Mouse (Mus musculus) embryo, embryonic 10 days (tissue): Measurements from ENCODE around the gene Blmh.

Experiments
- DNase-seq: peaks from one replicate; pipeline ENCODE4 v3.0.0-alpha.2; 2015; ENCODE audit warnings: low spot score

The Blmh gene

DNA sequence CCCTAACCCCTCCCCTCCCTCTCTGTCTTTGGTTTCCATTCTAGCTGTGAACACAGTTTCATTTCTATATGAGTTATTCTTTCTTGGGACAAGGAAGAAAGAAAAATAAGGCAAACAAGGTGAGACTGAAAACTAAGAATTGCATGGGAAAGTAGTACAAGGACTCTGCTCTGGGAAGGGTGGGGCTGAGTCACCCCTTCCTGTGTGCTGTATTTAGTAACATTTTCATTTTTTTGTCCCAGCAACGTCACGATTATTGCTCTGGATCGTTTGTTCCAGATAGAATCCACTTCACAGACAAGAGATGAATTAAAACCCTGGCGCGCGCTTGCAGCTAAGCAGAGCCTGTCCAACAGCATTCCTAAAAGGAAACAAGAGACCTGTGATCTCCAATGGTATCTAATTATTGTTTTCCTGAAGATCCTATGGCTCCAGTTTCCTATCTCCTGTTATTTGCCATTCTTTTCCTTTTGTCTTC is at the start of gene Blmh:
Gene Blmh, plus strand, starts transcription at position 51 of the 478 bp plus-strand sequence.
- no peak for DNase-seq

- DNase-seq: no peak
Measured at GRCm38 (mm10) chr11:76879816-76880215, 44.8 kb upstream of the Blmh start.

- DNase-seq: no peak
Measured at GRCm38 (mm10) chr11:76884451-76884850, 40.2 kb upstream of the Blmh start.

- DNase-seq: no peak
Measured at GRCm38 (mm10) chr11:76889339-76890164, 35.1 kb upstream of the Blmh start.

DNA sequence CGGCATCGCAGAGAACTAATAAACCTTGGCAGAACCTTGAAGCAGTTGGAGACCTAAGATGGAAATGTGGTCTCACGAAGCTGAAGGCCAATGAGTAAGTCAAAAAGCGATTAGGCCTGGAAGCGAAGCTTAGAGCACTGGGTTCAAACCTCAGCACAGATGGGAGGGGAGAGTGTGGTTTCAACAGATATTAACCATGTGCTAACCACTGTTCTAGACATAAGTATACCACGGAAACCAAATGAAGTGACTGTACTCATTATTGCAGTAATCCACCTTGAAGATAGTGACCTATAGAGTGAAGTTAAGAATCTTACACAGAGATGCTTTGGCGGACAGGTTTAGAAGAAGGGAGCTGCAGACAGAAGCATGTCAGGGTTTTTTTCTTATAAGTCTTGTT is 33.4 kb upstream of the Blmh start:
- no peak for DNase-seq

DNA sequence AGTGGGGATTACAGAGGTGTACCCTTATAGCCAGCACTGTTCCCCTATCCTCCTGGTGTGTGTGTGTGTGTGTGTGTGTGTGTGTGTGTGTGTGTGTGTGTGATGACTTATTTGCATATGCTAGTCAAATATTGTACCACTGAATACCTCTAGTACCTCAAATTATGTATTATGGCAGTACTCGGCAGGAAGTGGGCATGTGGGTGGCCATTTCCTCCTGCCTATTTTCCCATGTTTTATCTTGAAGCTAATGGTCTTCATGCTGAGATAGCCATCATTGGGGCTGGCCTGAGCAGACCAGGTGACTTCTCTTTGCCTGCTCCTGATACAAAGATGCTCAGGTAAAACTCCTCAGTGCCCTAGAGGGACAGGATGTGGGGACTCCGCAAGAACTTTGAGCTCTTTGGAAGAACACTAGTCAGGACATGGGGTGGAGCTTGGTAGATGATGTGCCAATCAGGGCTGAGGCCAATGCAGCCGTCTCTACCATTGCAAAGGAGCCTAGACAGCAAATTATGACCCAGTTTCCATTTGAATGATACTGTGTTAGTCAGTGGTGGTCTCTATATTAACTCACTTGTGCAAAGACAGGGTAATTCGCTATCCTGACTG is 32.8 kb upstream of the Blmh start:
- no peak for DNase-seq

- no peak for DNase-seq
Measured at GRCm38 (mm10) chr11:76892972-76893371, 31.6 kb upstream of the Blmh start.

GRCm38 (mm10) chr11:76893570-76893969 is 31.0 kb upstream of the Blmh start:
- DNase-seq: peak; percentile 69

DNA sequence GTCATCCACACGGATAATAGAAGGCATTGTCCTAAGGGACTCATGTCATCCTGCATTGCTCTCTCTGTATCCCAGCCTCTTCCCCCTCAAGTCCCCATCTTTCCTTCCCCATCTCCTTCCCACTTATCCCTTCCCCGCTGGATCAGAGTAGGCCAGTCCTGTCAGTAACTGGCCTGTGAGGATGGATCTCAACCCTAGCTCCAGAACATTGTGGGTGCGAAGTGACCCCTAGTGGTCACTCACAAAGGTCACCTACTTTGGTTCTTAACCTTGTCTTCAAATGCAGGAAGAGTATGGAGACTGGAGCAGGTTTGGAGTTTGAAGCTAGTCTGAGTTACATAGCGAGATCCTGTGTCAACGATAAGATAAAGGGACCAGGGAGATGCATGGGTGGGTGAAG is 30.4 kb upstream of the Blmh start:
- peak; percentile 88 for DNase-seq

GRCm38 (mm10) chr11:76896360-76896759 is 28.2 kb upstream of the Blmh start:
- no peak for DNase-seq

- no peak for DNase-seq
Measured at GRCm38 (mm10) chr11:76897126-76897525, 27.5 kb upstream of the Blmh start.

DNA sequence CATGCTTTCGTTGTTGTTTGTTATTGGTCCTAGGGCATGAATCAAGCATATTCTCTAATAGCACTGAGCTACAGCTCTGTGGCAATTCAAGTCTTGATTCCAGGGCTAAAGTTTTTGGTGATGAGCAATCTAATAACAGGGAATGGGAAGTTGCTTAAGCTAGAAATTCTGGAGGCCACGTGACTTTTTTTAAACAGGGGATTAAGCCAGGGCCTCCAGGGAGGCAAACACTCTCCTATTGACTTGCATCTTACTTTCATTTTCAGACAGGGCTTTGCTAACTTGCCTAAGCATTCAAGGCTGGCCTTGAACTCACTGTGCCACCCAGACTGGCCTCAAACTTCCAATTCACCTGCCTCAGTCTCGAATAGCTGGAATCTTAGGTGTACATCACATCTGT is 26.7 kb upstream of the Blmh start:
- no peak for DNase-seq

- no peak for DNase-seq
Measured at GRCm38 (mm10) chr11:76898751-76899150, 25.9 kb upstream of the Blmh start.

- peak; percentile 55 for DNase-seq
Measured at GRCm38 (mm10) chr11:76899758-76900738, 24.6 kb upstream of the Blmh start.

GRCm38 (mm10) chr11:76901579-76902361 is 22.8 kb upstream of the Blmh start, which contains the start of gene Tmigd1:
Gene Tmigd1 (plus strand): TSS chr11:76902159.
- DNase-seq: no peak

- DNase-seq: no peak
Measured at GRCm38 (mm10) chr11:76904340-76904739, 20.3 kb upstream of the Blmh start.

DNA sequence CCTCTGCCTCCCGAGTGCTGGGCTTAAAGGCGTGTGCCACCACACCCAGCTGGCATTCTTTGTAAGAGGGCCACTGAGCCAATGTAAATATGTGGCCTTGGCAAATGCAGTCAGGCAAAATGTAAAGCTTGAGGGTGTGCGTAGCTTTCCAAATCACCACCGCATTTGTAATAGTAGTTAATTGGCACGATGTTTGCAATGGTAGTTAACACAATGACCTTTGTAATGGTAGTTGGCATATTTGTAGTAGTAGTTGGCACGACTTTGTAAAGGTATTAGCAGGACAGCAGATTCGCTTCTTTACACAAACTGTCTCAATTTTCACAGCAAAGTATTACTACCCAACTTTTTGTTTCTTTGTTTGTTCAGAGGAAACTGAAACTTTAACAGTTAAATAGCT is 16.0 kb upstream of the Blmh start:
- DNase-seq: no peak

GRCm38 (mm10) chr11:76911325-76912054 is 13.1 kb upstream of the Blmh start:
- no peak for DNase-seq

GRCm38 (mm10) chr11:76912055-76912395 is 12.6 kb upstream of the Blmh start:
- no peak for DNase-seq

DNA sequence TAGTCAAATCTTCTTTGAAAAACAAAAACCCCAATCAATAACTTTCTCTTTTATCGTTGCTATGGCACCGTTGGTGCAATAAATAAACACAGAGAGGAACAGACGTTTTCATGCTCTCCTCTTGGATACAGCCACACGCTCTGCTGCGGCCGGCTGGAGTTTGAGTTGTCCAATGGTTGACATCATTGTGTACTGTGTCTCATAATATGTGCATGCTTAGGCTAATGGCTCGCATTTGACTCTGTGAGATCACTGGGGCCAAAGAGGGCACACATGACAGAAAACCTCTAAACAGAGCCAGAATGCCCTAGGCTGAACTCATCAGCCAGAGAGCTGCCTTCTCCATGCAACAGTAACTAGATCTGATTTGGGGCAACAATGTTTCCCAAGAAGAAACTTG is 10.2 kb upstream of the Blmh start:
- no peak for DNase-seq
